Mouse (Mus musculus) E14TG2a.4 (cell line): ENCODE results near the gene Gns.

Experiments
- H3K27me3 ChIP-seq: 2 replicates; pipeline ENCODE4 v1.6.1; 2014; ENCODE audit warnings: low read length, control low read depth; ENCODE audit not compliant: insufficient read depth
- H3K36me3 ChIP-seq: 2 replicates; pipeline ENCODE4 v1.6.1; 2014; ENCODE audit warnings: low read length, control low read depth; ENCODE audit not compliant: insufficient read depth
- H3K4me1 ChIP-seq: replicated peaks from 2 replicates; pipeline ENCODE4 v1.6.1; 2014; ENCODE audit warnings: low read depth, low read length, control low read depth
- H3K4me3 ChIP-seq: replicated peaks from 2 replicates; pipeline ENCODE4 v1.5.1; 2014; ENCODE audit warnings: mild to moderate bottlenecking, low read length
- H3K9me3 ChIP-seq: 2 replicates; pipeline ENCODE4 v1.6.1; 2014; ENCODE audit warnings: low read length, control low read depth
- CTCF ChIP-seq: conservative IDR thresholded peaks from 2 replicates; pipeline ENCODE4 v1.5.1; 2014; ENCODE audit warnings: low read length
- NANOG ChIP-seq: IDR thresholded peaks from 2 replicates; pipeline ENCODE4 v1.6.1; 2014; ENCODE audit warnings: borderline replicate concordance, low read length, mixed read lengths
- POU5F1 ChIP-seq: IDR thresholded peaks from 2 replicates; pipeline ENCODE4 v1.6.1; 2014; ENCODE audit warnings: low read length, borderline replicate concordance

Gene Gns

DNA sequence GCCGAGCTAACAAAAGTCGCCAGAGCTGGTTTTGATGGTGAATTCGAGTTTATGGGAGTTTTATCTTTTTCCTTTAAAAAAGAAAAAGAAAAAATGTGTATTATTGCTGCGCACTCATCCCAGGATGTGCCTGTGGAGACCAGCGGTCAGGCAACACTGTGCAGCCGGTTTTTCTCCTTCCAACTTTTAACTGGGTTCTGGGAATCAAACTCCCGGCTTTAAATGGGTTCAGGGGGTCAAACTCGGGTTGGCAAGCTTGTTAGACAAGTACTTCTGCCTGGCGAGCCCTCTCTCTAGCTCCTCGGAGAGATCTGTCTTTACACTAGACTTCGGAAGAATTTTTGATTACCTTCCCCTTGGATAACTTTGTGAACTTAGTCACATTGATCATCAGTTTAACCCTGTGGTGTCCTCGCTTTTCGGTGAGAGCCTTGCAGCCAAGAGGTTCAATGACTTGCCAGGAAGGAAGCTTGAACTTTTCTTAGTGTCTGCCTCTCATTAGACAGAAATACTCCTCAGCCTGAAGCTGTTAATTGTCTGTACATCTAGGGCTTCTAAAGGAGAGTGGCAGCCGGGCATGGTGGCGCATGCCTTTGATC is 13.1 kb upstream of the Gns start:
- peaks cover 15% of the 10 kb centered on the region for H3K4me1 ChIP-seq
- no peaks in the 10 kb centered on the region for H3K36me3 ChIP-seq
- H3K27me3 ChIP-seq = peaks cover 56% of the 10 kb centered on the region
- peak overlapping the region; percentile 85 for H3K4me3 ChIP-seq
- TF ChIP-seq POU5F1 (no peak), NANOG (no peak), CTCF (no peak)
- peaks cover 32% of the 10 kb centered on the region for H3K9me3 ChIP-seq

DNA sequence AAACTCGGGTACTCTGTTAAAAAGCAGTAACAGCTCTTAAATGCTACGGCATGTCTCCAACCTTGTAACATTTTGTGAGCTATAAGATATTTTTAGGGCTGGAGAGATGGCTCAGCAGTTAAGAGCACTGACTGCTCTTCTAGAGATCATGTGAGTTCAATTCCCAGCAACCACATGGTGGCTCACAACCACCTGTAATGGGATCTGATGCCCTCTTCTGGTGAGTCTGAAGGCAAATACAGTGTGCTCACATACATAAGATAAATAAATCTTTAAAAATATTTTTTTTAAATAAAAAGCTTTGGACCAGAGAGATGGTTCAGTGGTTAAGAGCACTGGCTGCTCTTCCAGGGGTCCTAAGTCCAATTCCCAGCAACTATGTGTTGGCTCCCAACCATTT is 4.5 kb upstream of the Gns start:
- TF ChIP-seq CTCF = no peak; the same call in 1 of the 2 replicates
- no peak for TF ChIP-seq NANOG
- no peak for TF ChIP-seq POU5F1
- Histone ChIP-seq H3K9me3 (no peaks in the 10 kb centered on the region), H3K27me3 (peaks cover 27% of the 10 kb centered on the region), H3K4me1 (peaks cover 6% of the 10 kb centered on the region), H3K4me3 (no peak overlapping the region), H3K36me3 (no peaks in the 10 kb centered on the region)

GRCm38 (mm10) chr10:121363201-121363600 is 1.7 kb upstream of the Gns start:
- H3K9me3 ChIP-seq = no peaks in the 10 kb centered on the region
- TF ChIP-seq POU5F1 = no peak
- no peak for TF ChIP-seq CTCF
- no peak for TF ChIP-seq NANOG

DNA sequence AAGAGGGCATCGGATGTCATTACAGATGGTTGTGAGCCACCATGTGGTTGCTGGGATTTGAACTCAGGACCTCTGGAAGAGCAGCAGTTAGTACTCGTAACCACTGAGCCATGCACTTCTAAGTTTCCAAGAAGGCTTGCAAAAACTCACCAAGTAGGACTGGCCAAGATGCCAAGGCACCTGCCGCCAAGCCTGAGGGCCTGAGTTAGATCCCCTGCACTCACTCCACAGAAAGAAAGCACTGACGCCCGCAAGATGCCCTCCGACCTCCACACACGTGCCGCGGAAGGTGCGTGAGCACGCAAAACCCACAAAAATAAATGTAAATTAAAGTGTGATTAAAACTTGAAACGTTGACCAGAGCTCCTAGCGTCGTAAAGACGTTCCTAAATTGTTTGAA is 584 bp upstream of the Gns start:
- Histone ChIP-seq H3K9me3 (no peaks in the 10 kb centered on the region), H3K27me3 (peaks cover 28% of the 10 kb centered on the region), H3K36me3 (peaks cover 3% of the 10 kb centered on the region), H3K4me3 (peak overlapping the region; percentile 93), H3K4me1 (peaks cover 27% of the 10 kb centered on the region)
- TF ChIP-seq CTCF (no peak), POU5F1 (no peak), NANOG (no peak)

More at GRCm38 (mm10) chr10:121363201-121363600, 1.7 kb upstream of the Gns start:
- Histone ChIP-seq H3K4me1 (peaks cover 19% of the 10 kb centered on the region), H3K36me3 (no peaks in the 10 kb centered on the region; the same call in 1 of the 2 replicates), H3K4me3 (no peak overlapping the region), H3K27me3 (peaks cover 38% of the 10 kb centered on the region)

DNA sequence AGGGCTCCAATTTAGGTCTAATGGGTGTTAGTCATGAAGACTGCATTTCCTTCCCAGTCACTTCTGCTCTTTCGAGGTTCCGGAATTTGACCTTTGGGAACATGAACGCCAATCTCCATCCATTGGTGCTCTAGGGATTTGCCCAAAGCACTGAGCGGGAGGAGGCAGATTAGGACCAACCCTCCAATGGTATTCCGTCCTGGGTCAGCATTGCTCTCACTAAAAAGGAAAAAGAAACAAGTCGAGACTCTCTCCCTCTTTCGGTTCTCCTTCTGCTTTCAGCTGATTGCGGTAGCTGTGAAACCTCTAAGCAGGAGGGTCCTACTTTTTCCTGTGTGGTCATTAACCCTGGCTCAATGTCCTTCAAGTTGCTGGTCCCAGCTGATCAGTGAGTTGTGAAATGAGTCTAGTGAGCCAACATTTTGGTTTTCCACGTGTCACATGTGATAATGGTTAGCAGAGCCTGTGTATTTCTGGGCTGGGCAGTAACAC is 937 bp downstream of the Gns start:
- TF ChIP-seq NANOG = no peak
- TF ChIP-seq CTCF = no peak
- TF ChIP-seq POU5F1 = no peak

DNA sequence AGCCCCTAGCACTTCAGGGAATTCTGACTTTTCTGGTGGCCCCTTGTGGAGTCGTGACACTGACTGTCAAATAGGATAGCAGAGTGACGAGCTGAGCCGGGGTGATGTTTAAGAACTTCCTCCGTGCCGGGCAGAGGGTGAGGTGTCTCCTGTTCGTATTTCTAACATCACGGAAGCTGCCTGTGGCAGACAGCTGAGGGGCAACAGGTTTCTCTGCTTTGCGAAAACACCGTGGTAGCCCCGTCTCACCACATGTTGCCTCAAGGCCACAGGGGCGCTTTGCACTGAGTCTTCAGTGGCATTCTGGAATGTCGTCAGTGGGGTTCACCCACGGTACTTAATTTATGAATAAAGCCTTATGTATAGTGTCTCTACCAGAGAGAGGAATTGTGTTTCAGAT is 2.4 kb downstream of the Gns start:
- H3K9me3 ChIP-seq = no peaks in the 10 kb centered on the region
- peaks cover 26% of the 10 kb centered on the region for H3K27me3 ChIP-seq
- TF ChIP-seq POU5F1 (no peak), CTCF (no peak), NANOG (no peak)
- H3K36me3 ChIP-seq = peaks cover 24% of the 10 kb centered on the region
- no peak overlapping the region for H3K4me3 ChIP-seq
- H3K4me1 ChIP-seq = peaks cover 28% of the 10 kb centered on the region

More for the DNA sequence above, 937 bp downstream of the Gns start:
- Histone ChIP-seq H3K9me3 (no peaks in the 10 kb centered on the region), H3K4me3 (peak overlapping the region; percentile 93), H3K4me1 (peaks cover 28% of the 10 kb centered on the region), H3K36me3 (peaks cover 16% of the 10 kb centered on the region), H3K27me3 (peaks cover 26% of the 10 kb centered on the region)

DNA sequence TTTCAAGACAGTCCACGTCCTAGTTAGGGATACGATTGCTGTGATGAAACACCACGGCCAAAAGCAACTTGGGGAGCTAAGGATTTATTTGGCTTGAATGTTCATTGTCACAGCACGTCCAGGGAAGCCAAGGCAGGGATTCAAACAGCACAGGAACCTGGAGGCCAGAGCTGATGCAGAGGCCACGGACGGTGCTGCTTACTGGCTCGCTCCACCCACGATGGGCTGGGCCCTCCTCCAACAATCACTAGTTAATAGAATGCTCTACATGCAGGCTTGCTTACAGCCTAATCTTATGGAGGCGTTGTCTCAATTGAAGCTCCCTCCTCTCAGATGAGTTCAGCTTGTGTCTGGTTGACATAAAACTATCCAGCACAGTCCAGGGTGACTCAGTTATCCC is 2.9 kb downstream of the Gns start:
- Histone ChIP-seq H3K4me3 (no peak overlapping the region), H3K9me3 (no peaks in the 10 kb centered on the region), H3K27me3 (peaks cover 26% of the 10 kb centered on the region), H3K36me3 (peaks cover 25% of the 10 kb centered on the region), H3K4me1 (peaks cover 28% of the 10 kb centered on the region)
- TF ChIP-seq NANOG (no peak), POU5F1 (no peak), CTCF (no peak)

DNA sequence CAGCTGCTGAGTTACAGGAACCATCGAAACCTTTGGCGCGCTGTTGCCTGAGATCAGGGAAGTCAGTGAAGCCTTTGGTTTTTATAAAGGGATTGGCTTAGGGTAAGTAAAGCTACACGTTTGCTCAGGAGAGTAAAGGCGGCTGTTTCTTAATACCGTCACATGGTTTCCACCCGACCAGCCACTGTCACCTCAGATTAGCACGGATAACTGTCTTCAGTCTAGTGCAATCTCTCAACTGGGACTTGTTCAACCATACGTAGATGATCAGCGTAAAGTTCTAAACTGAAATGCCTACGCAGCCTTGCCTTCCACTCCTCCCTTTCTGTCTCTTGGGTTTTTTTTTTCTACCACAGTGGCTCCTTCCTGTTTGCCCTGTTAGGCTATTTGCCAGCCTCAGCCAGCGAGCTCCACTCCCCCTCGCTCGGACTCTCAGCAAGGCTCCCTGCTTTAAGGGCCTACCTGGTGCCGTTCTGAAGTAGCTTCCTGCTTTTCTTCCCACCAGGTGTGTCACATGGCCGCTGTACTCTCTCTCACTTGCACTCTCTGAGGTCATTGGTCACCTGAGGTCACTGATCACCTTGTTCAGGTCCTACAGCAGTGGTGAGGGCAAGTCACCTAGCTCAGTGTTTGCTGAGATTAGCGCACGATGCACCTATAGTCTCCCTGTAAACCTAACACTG is 4.0 kb downstream of the Gns start:
- peaks cover 32% of the 10 kb centered on the region for H3K36me3 ChIP-seq
- peaks cover 20% of the 10 kb centered on the region for H3K27me3 ChIP-seq
- peaks cover 38% of the 10 kb centered on the region for H3K4me1 ChIP-seq
- no peak overlapping the region for H3K4me3 ChIP-seq
- TF ChIP-seq CTCF (no peak), POU5F1 (no peak), NANOG (no peak)
- H3K9me3 ChIP-seq = no peaks in the 10 kb centered on the region
